Mouse (Mus musculus) brain, adult 2 months (tissue): ENCODE data around the gene Slc35b3.

ENCODE experiments used
- DNase-seq: peaks from one replicate; pipeline ENCODE4 v3.0.0; 2011; ENCODE audit warnings: low read depth, low spot score

Gene Slc35b3

DNA sequence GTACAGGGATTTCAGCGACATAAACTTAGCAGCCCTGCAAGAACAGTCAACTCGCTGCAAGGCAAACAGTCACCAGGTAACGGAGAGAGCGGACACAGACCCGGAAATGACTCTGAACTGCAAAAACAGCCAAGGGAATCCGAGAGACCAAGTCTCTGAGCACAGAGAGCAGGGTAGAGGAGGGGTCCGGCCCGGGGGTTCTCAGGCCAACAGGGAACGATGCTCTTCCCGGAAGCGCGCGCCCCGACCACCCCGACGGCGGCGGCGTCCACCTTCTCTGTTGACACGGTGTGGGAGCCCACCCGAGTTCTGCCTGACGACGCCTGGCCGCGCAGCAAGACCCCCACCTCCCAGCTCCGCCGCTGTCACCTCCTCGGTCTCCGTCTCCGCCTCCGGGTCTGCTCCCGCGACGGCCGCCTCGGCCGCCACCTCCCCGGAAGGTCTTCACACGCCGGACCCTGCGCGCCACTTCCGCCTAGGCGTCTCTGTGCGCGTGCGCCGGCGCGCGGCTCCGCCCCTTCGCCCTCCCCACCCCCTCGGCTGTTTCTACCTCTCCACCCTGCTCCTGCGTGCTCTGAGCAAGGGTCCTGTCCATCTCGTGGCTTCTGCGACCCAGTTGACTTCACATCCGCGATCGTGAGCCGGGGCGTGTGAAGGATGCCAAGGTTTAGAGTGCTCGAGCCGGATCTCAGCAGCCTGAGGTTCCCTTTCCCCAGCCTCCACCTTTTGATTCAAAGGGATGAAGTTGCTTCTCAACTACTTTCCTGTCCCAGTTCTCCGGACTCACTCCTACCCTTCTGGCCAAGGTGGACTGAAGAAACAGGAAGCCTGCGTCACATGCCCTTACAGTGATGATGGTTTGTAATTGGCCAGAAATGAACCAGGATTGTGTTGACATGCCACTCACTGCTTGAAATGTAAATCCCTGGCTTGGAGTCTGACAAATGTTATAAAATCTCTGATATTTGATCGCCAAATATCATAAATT lies at the start of gene Slc35b3:
Slc35b3 (minus strand) TSS at position 813 of the 988 bp plus-strand sequence.
- DNase-seq = peak; percentile 91

DNA sequence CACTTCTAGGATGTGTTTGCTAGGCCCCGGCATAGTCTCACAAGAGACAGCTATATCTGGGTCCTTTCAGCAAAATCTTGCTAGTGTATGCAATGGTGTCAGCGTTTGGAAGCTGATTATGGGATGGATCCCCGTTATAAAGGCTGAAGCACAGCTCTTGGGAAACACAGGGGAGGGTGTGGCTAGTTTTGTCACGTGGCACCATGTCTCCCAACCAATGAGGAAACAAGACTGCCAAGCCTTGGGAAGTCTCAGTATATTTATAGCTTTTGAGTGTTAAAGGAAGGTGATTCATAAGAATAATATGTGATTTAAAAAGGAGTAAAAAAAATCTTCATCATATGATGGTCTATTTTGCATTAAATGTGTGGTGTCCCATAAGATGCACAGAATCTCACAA lies 49.6 kb upstream of the Slc35b3 start:
- DNase-seq = peak; percentile 3

DNA sequence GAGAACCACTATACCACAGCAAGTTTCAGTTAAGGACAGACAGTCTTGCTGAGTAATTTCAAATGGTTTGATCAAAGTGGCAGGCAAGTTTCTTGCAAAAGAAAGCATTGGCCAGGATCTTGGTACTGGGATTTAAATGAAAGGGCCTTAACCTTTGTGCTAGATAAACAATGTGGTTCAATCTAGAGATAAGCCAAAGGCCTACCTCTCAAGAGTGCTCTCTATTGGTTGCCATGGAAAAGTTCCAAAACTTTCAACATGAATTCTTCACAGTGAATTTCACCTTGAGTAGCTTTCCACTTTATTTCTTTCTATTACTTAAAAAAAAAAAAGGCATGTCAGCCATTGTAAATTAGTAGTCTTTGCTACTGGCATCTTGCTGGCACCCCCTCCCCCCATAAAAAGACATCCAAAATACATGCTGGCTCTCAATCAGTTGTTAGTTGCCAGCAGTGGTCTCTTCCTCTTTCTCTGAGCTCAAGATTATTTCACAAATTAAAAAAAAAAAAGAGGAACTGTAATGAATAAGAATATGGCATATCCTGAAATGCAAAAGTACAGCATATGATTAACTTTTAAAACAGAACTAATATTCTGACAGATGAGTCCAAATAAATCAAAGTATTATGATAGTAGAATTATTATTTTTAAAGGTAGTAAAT lies 42.6 kb upstream of the Slc35b3 start:
- no peak for DNase-seq

DNA sequence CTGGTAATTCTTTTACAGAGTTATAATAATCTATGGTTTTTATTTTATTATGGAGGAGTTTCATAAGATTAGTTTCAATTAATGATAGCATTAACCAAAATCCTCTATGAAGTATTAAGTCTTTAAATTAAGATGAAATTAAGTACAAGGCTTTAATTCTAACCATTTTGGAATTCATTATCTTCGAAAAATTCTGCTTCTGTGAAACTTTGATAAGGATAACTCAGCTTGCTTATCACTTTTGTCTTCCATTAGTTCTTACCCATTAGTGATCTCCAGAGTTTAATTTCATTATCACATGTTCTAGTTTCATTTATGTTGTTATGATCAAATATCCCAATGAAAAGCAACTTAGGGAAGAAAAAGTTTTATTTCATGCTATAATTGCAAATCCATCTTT lies 41.7 kb upstream of the Slc35b3 start:
- DNase-seq = no peak

DNA sequence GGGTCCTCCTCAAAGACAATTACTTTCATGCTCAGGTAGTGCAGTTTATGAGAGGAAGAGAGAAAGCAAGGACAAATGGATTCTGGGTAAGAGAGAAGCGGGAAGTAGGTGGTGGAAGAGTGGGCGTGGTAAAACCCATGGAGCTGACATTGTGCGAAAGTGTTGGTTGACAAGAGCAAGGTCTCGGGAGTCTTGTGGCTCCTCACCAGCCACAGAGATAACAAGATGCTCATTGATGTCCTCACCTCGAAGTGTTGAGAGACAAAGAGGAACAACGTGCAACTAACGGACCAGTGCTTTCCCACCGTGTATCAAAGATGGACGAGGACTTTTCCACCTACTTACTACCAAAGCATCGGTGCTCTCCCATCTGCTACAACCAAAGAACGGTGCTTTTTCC lies 40.8 kb upstream of the Slc35b3 start:
- DNase-seq = no peak

DNA sequence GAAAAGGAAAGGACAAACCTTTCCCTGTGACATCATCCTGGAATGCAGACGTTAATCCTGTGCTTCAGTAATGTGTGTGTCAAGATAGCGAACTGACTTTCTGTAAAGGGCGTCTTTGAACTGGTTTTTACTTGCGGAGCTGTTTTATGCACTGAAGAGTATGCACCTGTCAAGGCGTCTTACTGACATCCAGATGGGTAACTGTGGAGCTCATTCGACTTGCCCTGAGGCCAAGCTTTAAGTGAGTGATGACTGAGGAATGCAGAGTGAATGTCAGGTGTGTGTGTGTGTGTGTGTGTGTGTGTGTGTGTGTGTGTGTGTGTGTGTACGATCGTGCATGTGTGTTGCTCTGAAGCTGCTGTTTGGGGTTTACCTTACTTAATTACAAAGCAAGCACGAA lies 38.3 kb upstream of the Slc35b3 start:
- DNase-seq = no peak

DNA sequence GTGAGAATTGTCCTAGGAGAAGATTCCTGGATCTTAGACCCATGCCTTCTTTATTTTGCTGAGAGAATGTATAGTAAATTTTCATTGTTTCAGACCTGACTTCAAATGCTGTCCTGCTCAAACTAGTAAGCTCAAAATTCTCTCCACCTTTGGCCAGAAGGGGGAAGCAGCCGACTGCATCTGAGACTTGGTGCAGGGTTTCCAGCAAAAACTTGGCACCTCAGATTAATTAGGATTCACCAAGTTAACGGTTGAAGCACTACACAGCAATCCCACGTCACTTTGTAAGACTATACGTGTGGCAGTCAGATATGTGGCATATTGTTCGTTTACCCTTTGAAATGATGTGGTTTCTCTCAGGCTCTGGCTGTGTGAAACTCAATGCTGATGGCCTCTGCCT lies 31.9 kb upstream of the Slc35b3 start:
- peak; percentile 70 for DNase-seq

DNA sequence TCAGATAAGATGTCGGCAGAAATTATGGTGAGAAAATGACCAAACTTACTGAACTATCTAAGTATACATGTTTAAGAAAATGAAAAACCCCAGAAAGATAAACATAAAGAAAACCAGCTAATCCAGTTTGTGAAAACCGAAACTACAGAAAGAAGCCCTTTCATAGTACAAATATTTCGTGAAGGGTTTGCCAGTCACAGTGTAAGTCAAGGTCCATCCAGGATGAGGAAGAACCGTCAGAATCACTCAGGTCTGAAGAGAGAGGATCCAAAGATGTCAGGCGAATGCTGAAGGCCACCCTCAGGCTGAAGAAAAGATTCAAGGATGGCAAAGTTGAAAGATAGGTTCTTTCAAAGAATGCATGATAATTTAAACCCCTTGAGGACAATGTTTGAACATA lies 23.1 kb upstream of the Slc35b3 start:
- DNase-seq = no peak

DNA sequence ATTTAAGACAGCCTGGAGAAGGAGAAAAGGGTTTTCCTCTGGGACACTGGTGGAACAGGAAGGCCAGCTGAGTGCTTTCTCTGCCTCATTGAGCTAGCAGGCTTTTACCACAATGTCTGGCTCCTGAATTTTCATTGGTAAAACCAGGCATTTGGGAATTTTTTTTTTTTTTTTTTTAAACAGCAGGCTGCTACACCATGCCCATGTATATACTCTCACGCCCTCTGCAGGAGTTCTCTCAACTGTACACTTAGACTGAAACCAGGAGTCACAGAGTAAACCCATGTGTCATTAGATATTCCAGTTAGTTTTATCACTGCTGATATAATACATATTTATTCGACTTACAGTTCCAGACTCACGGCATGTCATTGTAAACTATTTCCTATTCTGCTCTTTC lies 20.2 kb upstream of the Slc35b3 start:
- DNase-seq = no peak

DNA sequence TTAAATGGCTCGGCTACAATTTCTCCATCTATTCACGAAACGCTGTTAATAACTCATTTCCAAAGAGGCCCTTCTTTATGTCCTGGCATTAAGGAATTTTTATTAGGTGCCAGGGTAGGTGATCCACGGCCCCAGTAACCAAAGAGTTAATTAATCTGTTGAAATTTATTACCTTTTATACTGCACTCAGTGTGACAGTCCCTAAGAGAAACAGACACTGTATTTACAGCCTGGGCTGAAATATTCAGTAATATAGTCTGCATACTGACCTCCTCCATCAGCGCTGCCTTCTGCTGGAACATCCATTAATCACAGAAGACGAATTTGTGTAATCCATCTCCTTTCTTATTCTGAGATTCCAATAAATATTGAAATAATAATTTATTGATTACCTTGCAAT lies 16.3 kb upstream of the Slc35b3 start:
- DNase-seq = no peak

DNA sequence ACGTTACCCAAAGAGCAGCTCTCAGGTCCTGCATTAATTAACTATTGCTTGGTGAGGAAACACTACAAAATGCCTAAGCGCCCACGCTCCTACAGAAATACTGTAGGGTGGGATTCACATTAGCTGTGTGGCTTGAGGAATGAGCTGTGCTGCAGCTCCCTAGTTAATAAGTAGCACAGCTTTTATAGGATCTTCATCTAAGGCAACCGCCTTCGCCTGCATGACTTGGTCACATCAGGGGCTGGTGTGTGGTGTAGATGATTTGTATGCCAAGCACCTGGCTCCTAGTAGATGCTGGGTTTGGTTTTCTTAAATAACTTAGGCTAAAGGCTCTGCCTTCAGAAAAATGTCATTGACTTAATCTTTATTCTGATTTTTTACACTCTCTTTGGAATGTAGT lies 15.2 kb upstream of the Slc35b3 start:
- no peak for DNase-seq

DNA sequence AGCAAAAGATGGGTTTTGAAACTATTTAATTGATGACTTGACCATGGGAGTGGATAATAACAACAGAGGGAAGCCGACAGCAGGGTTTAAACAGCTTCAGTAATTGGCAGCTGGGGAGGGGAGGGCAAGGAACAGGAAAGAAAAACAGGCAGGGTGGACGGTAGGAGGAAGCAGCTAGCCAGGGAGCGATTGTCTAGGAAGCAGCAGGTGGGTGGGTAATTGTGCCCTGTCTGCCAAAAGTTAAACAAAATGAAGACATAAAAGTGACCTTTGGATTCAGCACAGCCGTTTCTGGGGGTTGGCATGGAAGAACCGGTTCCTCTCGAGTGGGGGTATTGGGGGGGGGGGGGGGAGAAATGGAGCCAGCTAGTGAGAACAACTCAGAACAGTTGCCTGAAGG lies 11.9 kb upstream of the Slc35b3 start:
- no peak for DNase-seq

DNA sequence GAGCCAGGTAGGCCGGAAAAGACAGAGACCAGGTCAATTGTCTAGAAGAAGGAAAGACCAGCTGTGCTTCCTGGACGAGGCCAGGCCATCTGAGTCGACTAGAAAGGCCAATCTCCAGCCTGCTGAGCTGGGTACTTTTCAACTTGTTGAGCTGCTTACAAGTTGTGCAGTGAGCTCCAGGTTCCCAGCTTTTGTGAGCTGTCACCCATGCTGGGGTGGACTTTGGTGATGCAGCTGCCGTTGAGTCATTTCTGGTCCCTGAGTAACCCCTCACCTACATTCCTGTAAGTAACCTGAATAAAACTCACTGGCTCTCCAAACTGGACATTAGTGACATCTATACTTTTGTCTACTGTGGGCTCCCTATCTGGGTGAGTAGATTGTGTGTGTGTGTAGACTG lies 10.4 kb upstream of the Slc35b3 start:
- DNase-seq = no peak

DNA sequence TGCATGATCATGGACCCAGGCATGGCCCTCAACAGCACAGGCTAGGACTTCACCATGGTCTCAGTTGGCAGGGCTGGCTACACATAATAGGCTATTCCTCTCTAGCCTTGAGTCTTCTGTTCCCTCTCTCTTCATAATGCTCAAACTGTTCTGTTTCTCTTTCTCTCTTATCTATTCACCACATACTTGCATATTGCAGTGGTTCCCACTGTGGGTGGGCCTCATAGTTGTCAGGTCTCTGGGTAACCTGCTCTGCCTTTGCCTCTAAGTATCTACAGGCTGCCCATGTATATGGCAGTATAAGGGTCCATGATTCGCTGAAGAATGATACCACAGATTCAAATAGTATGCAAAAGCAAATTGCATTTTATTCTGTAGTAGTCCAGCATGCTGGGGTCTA lies 6.8 kb upstream of the Slc35b3 start:
- no peak for DNase-seq

DNA sequence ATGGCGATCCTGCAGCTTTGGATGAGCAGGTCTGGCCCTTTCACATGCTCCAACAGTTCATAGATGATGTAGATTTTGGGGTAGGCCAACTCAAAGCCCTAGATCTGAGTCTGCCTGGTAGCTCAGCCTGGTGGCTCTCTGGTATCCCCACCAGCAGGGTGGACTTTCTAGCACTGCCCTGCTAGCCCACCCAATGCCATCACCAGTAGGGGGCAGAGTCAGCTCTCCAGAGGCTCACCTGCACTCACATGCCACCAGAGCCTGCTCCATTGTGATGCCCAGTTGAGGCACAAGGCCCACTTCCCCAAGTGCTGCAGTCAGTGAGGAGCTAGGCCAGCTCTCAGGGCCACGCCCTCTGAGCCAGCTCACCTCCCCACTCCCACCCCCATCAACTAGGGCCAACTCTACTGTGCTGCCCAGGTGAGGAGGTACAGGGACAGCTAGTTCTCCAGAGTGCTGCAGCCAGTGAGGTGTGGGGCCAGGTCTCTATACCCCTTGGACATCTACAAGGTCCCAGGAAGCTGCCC lies 6.3 kb upstream of the Slc35b3 start:
- DNase-seq = no peak

DNA sequence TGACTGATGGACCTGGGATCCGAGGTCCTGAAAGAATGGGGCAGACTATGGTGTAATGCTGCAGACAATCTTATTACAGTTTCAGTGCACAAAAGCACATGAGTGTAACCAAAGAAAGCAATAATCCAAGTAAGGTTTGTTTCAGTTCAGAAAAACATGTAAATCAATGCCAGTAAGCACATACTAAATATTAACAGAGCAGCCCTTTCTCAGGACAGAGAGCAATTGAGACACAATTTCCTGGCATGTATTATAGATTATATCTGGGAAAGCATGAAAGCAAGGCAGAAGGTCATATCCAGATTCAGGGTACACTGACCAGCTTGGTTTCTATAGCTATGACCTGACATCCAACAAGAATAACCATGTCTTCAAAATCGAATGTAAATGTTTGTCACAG lies 2.1 kb upstream of the Slc35b3 start:
- DNase-seq = no peak

DNA sequence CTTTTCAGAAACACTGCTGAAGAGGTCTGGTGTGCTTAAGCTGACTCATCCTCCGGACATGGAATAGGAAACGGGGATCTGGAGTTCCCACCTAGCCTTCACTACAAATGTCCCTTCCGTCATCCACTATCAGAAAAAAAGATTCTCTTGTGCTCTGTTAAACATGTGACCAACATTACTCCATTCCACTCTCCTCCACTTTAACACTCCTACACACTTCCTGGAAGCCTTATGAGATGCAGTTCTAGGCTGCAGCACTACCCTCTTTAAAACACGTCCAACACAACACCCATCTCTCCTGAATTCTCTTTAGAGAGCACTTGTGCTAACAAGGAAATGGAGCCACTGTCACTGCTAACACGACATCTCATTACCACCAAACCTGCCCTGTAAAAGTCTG lies 2.6 kb downstream of the Slc35b3 start:
- peak; percentile 43 for DNase-seq

DNA sequence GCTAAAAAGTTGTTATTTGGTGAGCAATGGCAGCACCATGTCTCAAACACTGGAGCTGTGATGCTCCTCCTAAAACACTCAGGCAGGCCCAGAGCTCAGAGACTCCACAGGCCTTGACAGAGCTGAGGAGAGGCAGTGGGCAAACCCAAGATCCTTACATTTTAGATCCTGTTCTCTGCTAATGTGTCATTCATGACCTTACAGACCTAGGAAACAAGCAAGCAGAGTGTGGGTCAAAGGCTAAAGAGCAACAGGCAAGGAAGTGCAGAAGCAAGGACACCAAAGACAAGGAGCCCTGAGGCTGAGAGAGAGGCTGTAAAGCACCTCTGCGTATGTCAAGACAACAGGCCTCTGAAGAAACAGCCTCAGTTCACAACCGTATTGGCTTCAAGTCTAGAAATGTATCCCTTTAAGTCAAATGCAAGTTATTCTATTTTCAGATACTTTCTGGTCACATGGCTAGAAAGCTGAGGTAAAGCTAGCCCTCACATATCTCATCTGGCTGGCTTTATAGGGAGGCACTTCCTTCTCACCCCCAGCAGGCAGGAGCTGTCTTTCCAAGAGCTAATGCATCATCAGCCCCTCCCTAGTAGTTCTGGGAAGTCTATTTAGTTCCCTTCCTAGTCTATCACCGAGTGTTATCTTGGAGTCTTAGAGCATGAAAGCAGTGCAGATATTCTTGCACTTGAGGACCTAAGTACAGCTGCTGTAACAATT lies 14.2 kb downstream of the Slc35b3 start:
- no peak for DNase-seq

DNA sequence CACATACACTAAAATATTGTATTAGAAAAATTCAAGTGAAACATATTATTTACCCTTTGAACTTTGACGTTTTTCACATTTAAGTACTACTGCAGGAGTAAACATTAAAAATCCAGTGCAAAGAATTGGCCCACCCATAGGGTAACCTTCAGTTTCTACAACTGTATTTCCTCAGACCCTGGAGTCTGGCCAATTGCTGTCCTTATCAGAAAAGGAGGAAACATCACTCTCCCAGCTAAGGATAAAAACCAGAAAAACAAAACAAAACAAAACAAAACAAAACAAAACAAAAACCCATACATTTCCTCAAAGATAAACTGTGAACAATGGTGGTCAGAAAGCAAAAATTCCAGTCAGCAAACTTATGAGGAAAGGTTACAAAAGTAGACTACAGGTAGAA lies 14.9 kb downstream of the Slc35b3 start:
- no peak for DNase-seq

DNA sequence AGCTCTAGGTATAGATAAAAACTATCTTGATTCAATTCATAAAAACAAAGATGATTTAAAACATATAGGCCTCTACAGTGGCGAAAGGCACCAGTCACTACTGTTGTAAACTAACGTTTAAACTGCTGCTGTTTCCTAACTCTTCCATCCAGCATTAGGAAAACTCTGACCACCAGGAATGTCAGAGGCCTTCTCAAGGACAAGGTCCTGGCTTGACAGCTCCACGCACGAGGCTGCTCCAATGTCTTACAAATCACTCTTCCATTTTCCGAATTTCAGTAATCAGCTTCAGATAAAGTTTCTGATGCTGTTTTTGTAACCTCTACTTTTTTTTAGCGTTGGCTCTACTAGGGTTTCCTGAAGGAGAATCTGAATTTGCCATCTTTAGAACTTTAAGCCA lies 15.7 kb downstream of the Slc35b3 start:
- no peak for DNase-seq

DNA sequence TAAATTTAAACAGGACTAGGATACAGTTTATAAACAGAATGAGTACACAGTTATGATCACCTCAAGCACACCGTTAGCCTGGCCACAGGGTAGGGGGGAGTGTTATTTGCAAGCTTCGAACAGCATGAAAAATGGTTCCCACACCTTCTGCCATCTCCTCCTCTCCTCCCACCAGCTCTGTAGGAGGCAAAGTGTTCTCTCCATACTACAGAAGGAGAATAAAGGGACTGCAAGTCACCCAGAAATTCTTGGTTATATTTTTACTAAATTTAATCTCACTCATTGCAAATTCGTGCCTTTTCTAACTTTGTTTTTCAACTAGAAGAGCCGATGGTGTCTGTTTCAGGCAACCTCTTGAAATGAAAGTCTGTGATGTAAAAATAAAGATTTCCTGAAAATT lies 18.9 kb downstream of the Slc35b3 start:
- peak; percentile 56 for DNase-seq

DNA sequence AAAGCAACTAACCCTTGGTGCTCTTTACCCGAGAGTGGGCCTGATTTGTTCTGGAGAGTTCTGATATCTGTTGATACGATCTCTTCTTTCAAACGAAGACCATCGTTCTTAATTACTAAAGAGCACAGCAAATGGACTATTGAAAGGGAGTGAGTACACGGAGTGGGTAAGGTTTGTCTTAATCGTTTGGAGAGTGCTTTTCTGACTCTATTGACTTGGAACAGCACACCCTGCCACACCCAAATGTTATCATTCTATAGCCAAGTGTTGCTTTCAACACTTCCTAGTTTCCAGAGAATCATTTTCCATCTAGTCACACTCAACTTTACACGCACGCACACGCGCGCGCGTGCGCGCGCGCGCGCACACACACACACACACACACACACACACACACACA lies 19.4 kb downstream of the Slc35b3 start:
- no peak for DNase-seq
